Mouse (Mus musculus) small intestine, adult 2 months (tissue): Measurements from ENCODE around the gene Wipf1.

Source experiments
- CTCF ChIP-seq: fragments of 200-500 bp; IDR thresholded peaks from 2 replicates; pipeline ENCODE4 v1.5.1; 2012; ENCODE audit warnings: low read depth, mild to moderate bottlenecking, control low read depth, inconsistent platforms, low read length, moderate library complexity, mixed read lengths; ENCODE audit not compliant: insufficient replicate concordance, insufficient read length; ENCODE audit errors: extremely low read depth
- POLR2A ChIP-seq: fragments of 200-500 bp; IDR thresholded peaks from 2 replicates; pipeline ENCODE4 v1.6.1; 2012; ENCODE audit warnings: low read depth, mild to moderate bottlenecking, control low read depth, inconsistent platforms, low read length, moderate library complexity

DNA sequence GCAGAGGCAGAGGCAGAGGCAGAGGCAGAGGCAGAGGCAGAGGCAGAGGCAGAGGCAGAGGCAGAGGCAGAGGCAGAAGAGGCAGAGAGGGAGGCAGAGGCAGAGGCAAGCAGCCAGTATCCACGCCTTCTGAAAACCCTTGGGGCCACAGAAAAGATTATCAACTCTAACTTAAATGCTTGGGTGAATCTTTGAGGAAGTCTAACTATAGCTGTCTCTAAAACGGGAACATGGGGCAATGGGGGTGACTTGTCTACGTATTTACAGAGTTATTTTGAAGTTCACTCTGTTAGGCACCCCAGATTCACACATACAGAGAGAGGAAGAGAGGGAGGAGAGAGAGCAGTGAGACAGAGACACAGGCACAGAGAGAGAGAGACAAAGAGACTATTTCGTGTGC is 74.0 kb downstream of the Wipf1 start:
- TF ChIP-seq POLR2A, result no peak
- TF ChIP-seq CTCF, result no peak
